Mouse (Mus musculus) fibroblast of lung, adult 2 months (primary cell): ENCODE measurements around the gene Tbx1.
"Not testable (repeated sequence)": the region's sequence is repeated elsewhere in the genome, so short reads cannot be mapped to it uniquely, and the experiment has no call there.

Experiments
- DNase-seq: peaks from one replicate; pipeline ENCODE4 v3.0.0-alpha.2; 2011; ENCODE audit warnings: low read depth

Gene Tbx1

GRCm38 (mm10) chr16:18552106-18552710, 38.3 kb downstream of the Tbx1 start:
- DNase-seq, result no peak

- DNase-seq, result no peak
Observed at GRCm38 (mm10) chr16:18551604-18552003, 38.9 kb downstream of the Tbx1 start.

DNA sequence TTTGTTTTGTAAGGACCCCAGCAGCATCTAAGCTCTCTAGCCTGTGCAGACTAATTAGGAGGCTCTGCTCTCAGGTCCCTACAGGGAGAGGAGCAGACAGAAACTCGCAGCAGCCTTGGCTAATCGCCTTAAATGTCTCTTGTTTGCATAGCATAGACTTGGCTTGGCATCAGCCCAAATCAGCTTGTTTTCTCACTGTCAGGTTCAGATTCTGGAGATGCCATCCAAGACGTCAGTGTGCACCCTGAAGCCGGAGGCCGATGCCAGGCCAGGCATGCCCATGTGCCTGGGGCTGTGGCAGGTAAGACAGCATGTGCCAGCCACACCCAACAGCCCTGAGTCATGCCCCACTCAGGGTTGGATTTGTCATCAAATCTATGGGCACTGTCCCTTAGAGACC, 42.6 kb downstream of the Tbx1 start:
- no peak for DNase-seq

DNA sequence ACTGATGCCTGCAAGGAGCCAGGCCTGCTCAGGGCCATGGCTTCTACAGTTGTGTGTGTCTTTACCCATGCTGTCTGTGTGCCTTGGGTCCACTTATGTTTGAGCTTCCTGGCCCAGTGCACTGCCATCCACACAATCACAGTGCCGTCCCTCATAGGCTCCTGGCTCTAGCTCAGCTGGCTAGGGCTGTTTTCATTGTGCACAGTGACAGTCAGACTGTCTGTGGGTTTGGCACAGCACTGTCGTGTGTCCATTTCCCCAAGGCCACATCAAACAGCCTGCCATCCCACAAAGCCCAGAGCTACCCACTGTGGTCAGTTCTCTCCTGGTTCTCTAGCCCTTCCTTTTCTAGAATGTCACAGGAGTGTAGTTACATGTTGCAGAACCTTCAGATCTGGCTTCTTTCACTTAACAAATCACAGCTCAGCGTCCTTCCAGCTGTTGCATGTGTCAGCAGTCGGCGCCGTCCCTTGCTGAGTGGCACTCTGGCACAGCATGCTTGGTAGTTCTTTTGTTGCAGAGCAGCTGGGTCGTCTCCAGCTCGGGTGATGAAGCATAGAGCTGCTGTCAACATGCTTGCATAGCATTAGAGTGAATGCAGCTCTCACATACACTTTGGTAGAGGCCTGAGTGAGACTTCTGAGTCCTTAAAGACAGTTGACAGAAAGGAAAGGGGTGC, 47.2 kb downstream of the Tbx1 start:
- peak; percentile 24 for DNase-seq

DNA sequence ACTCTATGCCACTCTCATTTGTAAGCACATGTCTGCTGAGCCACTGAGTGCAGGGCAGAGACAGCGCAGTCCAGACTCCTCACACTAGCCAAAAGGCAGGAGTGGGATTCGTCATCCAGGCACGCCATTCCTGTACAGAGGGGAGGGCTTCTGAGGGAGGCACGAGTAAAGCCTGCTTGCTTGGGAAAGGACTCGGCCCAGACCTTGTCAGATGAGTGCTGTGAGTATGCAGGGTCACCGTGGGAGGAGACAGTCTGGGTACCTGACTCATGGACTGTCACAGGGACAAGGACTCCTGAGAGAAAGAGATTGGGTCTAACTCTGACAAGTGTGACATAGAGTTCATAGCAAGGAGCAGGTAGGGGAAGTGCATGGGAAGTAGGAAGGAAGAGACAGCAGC, 51.2 kb downstream of the Tbx1 start:
- DNase-seq, result no peak

DNA sequence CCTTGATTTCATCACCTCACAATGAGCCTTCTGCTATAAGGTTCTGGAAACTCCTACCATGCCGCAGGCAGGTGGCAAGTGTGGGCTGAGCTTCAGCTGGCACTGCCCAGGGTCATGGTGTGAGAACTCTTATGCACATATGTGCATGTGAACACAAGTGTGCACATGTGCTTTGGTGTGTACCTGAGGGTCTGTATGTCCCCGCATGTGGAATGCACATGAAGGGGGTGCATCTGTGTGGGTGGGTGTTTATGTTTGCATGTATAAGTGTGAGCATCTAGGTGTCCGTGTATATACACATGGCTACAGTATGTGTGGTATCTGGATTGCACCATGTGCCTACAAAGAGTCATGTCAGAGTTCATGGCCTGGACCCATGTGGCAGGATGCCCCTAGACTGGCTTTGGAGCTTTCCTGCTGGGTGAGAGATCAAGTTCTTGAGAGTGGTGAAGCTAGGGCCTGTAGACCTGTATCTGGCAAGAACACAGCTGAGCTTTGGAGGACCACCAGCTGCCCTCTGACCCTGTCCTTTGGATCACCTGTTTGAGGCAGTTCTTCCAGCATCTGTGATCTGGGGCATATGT, 53.0 kb downstream of the Tbx1 start:
- DNase-seq, result no peak

DNA sequence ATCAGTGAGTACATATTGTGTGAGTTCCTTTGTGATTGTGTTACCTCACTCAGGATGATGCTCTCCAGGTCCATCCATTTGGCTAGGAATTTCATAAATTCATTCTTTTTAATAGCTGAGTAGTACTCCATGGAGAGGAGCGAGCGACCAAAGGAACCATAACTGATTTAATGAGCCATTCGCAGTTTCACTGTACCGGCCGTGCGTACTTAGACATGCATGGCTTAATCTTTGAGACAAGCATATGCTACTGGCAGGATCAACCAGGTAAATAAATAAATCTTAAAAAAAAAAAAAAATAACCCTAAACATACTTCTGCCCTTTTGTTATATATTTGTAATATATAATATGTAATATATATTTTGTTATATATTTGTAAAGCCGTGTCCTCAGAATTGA, 57.4 kb downstream of the Tbx1 start:
- DNase-seq, result not testable (repeated sequence)
